In genomic region chr11:78086925-78087479, GRCm38 (mm10) we compare ENCODE assay signal across 14 mouse cellular contexts.
"Had no signal": no experiment of that assay in that cellular context is flagged by ENCODE, and none has a peak within 500 bp of the region (broad histone marks: within the 10 kb centered on the region; RNA-seq: fewer than 3 reads in every experiment).

No protein-coding gene starts in this region.

- ATAC-seq: lung, postnatal 0 days; midbrain, embryonic 16.5 days had no signal

- H3K9me3 ChIP-seq: kidney, embryonic 15.5 days; limb, embryonic 15.5 days; midbrain, embryonic 10.5 days had no signal

- H3K27ac ChIP-seq: kidney, embryonic 15.5 days; left cerebral cortex, adult 2 months; limb, embryonic 15.5 days; liver, embryonic 14.5 days; midbrain, embryonic 10.5 days had no signal

- DNase-seq: kidney, adult 2 months; kidney, postnatal 14 days; lung, adult 18-20 months; lung, postnatal 36 days; right cerebral cortex, adult 18-20 months; right cerebral cortex, postnatal 25 days; thymus, postnatal 36 days had no signal

- H3K4me1 ChIP-seq: kidney, embryonic 15.5 days; limb, embryonic 15.5 days; midbrain, embryonic 10.5 days had no signal

- H3K4me3 ChIP-seq: kidney, embryonic 15.5 days; left cerebral cortex, adult 2 months; limb, embryonic 15.5 days; midbrain, embryonic 10.5 days had no signal

- H3K27me3 ChIP-seq: kidney, embryonic 15.5 days; limb, embryonic 15.5 days had no signal

- H3K9ac ChIP-seq: kidney, embryonic 15.5 days; limb, embryonic 15.5 days; liver, embryonic 14.5 days had no signal

- H3K4me2 ChIP-seq: kidney, embryonic 15.5 days; limb, embryonic 15.5 days had no signal

- H3K36me3 ChIP-seq: kidney, embryonic 15.5 days; limb, embryonic 15.5 days; midbrain, embryonic 10.5 days had no signal
